ENCODE assay signal across 25 mouse cellular contexts in genomic region chr4:119246688-119247225, GRCm38 (mm10). TPM values are rescaled to one million over a fixed set of nuclear protein-coding genes. Genes with fewer than 3 reads are reported as not detected.
DNase-seq lines count a peak whose midpoint lies in the region; ATAC-seq lines count a peak whose summit lies in the region.
"Had no signal": no experiment of that assay in that cellular context is flagged by ENCODE, and none has a peak within 500 bp of the region (broad histone marks: within the 10 kb centered on the region; RNA-seq: fewer than 3 reads in every experiment).

No protein-coding gene starts in this region.

- no peaks in the 10 kb centered on the region for H3K9me3 ChIP-seq in forebrain, embryonic 13.5 days (replicated peaks)
- H3K9me3 ChIP-seq in forebrain, embryonic 11.5 days (ENCODE audit: control insufficient read depth, low read length): no peaks in the 10 kb centered on the region
- H3K9me3 ChIP-seq in megakaryocyte, embryonic 14.5 days: no peaks in the 10 kb centered on the region
- H3K9me3 ChIP-seq: hindbrain, embryonic 15.5 days; limb, embryonic 15.5 days; neural tube, embryonic 15.5 days; stomach, embryonic 15.5 days had no signal

- peaks cover 47% of the 10 kb centered on the region for H3K36me3 ChIP-seq in forebrain, embryonic 13.5 days (ENCODE audit: poor library complexity, severe bottlenecking)
- peaks cover 2% of the 10 kb centered on the region; the same call in 1 of the 2 replicates for H3K36me3 ChIP-seq in forebrain, embryonic 11.5 days (ENCODE audit: control insufficient read depth, insufficient read depth, low read length)
- peaks cover 74% of the 10 kb centered on the region for H3K36me3 ChIP-seq in megakaryocyte, embryonic 14.5 days (replicated peaks; ENCODE audit: low read length)

- H3K27me3 ChIP-seq in forebrain, embryonic 13.5 days: no peaks in the 10 kb centered on the region
- H3K27me3 ChIP-seq in forebrain, embryonic 11.5 days (ENCODE audit: control insufficient read depth, insufficient read depth, low read length): no peaks in the 10 kb centered on the region
- peaks cover 6% of the 10 kb centered on the region for H3K27me3 ChIP-seq in megakaryocyte, embryonic 14.5 days (replicated peaks)
- H3K27me3 ChIP-seq: hindbrain, embryonic 15.5 days; limb, embryonic 15.5 days; neural tube, embryonic 15.5 days; stomach, embryonic 15.5 days had no signal

- no peak overlapping the region for H3K4me3 ChIP-seq in forebrain, embryonic 13.5 days
- H3K4me3 ChIP-seq in forebrain, embryonic 11.5 days (ENCODE audit: low read depth, low read length): no peak overlapping the region
- H3K4me3 ChIP-seq in megakaryocyte, embryonic 14.5 days (replicated peaks): peak overlapping the region; percentile 30
- H3K4me3 ChIP-seq: hindbrain, embryonic 15.5 days; left cerebral cortex, adult 2 months; limb, embryonic 15.5 days; neural tube, embryonic 15.5 days; stomach, embryonic 15.5 days had no signal

- 79% methylated on average over 14 of the region's 14 CpGs for WGBS in forebrain, embryonic 13.5 days
- WGBS in forebrain, embryonic 11.5 days: 79% methylated on average over 14 of the region's 14 CpGs

- no peak for DNase-seq in forebrain, embryonic 11.5 days (ENCODE audit: low spot score)
- DNase-seq in thymus, postnatal 0 days (ENCODE audit: low spot score): peak; percentile 53
- DNase-seq in layer of hippocampus, postnatal 25 days (ENCODE audit: extremely low spot score in 1 of 2, low spot score in 1 of 2): no peak
- DNase-seq in urinary bladder, adult 2 months (ENCODE audit: low spot score): no peak
- DNase-seq: cerebellum, adult 11-12 months had no signal

- H3K27ac ChIP-seq in forebrain, embryonic 13.5 days: peak overlapping the region; percentile 35; the same call in 1 of the 2 replicates
- no peak overlapping the region for H3K27ac ChIP-seq in forebrain, embryonic 11.5 days (ENCODE audit: low read depth, low read length)
- H3K27ac ChIP-seq: hindbrain, embryonic 15.5 days; left cerebral cortex, adult 2 months; limb, embryonic 15.5 days; liver, embryonic 14.5 days; neural tube, embryonic 15.5 days; stomach, embryonic 15.5 days had no signal

- no peak overlapping the region for H3K9ac ChIP-seq in forebrain, embryonic 13.5 days
- H3K9ac ChIP-seq in forebrain, embryonic 11.5 days (ENCODE audit: low read length): no peak overlapping the region
- H3K9ac ChIP-seq: hindbrain, embryonic 15.5 days; limb, embryonic 15.5 days; liver, embryonic 14.5 days; lung, embryonic 14.5 days; neural tube, embryonic 15.5 days; stomach, embryonic 15.5 days had no signal

- no peak for ATAC-seq in forebrain, embryonic 13.5 days
- ATAC-seq in forebrain, embryonic 11.5 days (replicated peaks; ENCODE audit: low FRiP score): no peak
- ATAC-seq in megakaryocyte, adult 5-6 weeks (ENCODE audit: poor library complexity, severe bottlenecking): no peak

- H3K4me1 ChIP-seq in forebrain, embryonic 13.5 days: peaks cover 27% of the 10 kb centered on the region
- H3K4me1 ChIP-seq in forebrain, embryonic 11.5 days (replicated peaks; ENCODE audit: control insufficient read depth, insufficient read depth, low read length): peaks cover 7% of the 10 kb centered on the region; the same call in 1 of the 2 replicates
- peaks cover 70% of the 10 kb centered on the region for H3K4me1 ChIP-seq in megakaryocyte, embryonic 14.5 days
- H3K4me1 ChIP-seq: stomach, embryonic 15.5 days had no signal

- H3K4me2 ChIP-seq in forebrain, embryonic 13.5 days: no peak overlapping the region
- no peak overlapping the region for H3K4me2 ChIP-seq in forebrain, embryonic 11.5 days (ENCODE audit: low read depth, low read length, severe bottlenecking)
- H3K4me2 ChIP-seq: hindbrain, embryonic 15.5 days; limb, embryonic 15.5 days; lung, embryonic 14.5 days; neural tube, embryonic 15.5 days; stomach, embryonic 15.5 days had no signal

RNA-seq across cellular contexts. Expression of gene Cldn19, which starts 8.5 kb away (rescaled TPM):
- 0.18 TPM in 2 replicates for polyA plus RNA-seq in forebrain, embryonic 13.5 days (2015; fragmentation: Nextera tagmentation; extraction: Ambion mirVana)
- 0.21 and 0.31 TPM in 2 replicates for polyA plus RNA-seq in forebrain, embryonic 11.5 days (2014; fragmentation: Nextera tagmentation; extraction: Ambion mirVana)
- not detected in 2 replicates for polyA plus RNA-seq in megakaryocyte, embryonic 14.5 days (2012; ENCODE audit: insufficient read depth, low replicate concordance)
- not detected in 2 replicates for total RNA-seq in megakaryocyte, adult 5-6 weeks (2015)
- total RNA-seq in megakaryocyte, adult 5-6 weeks (2017): not detected in 2 replicates
- polyA plus RNA-seq in thymus, postnatal 0 days (2015; fragmentation: Nextera tagmentation; extraction: Ambion mirVana): 0.14 TPM in 1 of 2 replicates, not detected in the other
- total RNA-seq in layer of hippocampus, postnatal 25 days (2021): under 1 TPM; 0.32 to 0.33 TPM
- polyA plus RNA-seq in urinary bladder, adult 2 months (2012; rRNA removed): 0.54 and 0.59 TPM in 2 replicates
- total RNA-seq: megakaryocyte-erythroid progenitor cell, adult 5-6 weeks had no signal
- polyA plus RNA-seq: CD4-positive, CD25-positive, alpha-beta regulatory T cell, adult 4 months; heart, embryonic 14.5 days; intestine, embryonic 14.5 days; large intestine, adult 2 months; liver, embryonic 14.5 days; lung, embryonic 14.5 days; stomach, embryonic 15.5 days had no signal

RNA-seq across cellular contexts. Expression of gene P3h1, which starts 14.0 kb away (rescaled TPM):
- 7.6 and 8.1 TPM in 2 replicates for polyA plus RNA-seq in forebrain, embryonic 13.5 days (2015; fragmentation: Nextera tagmentation; extraction: Ambion mirVana)
- 16.8 and 17.8 TPM in 2 replicates for polyA plus RNA-seq in forebrain, embryonic 11.5 days (2014; fragmentation: Nextera tagmentation; extraction: Ambion mirVana)
- 39.1 and 45.5 TPM in 2 replicates for polyA plus RNA-seq in megakaryocyte, embryonic 14.5 days (2012; ENCODE audit: insufficient read depth, low replicate concordance)
- 0.94 and 1.1 TPM in 2 replicates for total RNA-seq in megakaryocyte, adult 5-6 weeks (2015)
- 3.3 and 3.5 TPM in 2 replicates for total RNA-seq in megakaryocyte, adult 5-6 weeks (2017)
- 6.5 and 6.9 TPM in 2 replicates for polyA plus RNA-seq in thymus, postnatal 0 days (2015; fragmentation: Nextera tagmentation; extraction: Ambion mirVana)
- 1 to 10 TPM; 7.5 to 7.7 TPM for total RNA-seq in layer of hippocampus, postnatal 25 days (2021)
- 30.1 and 30.6 TPM in 2 replicates for polyA plus RNA-seq in urinary bladder, adult 2 months (2012; rRNA removed)

RNA-seq across cellular contexts. Expression of gene AU022252, which starts 14.2 kb away (rescaled TPM):
- polyA plus RNA-seq in forebrain, embryonic 13.5 days (2015; fragmentation: Nextera tagmentation; extraction: Ambion mirVana): 28.0 and 30.9 TPM in 2 replicates
- 37.3 and 37.8 TPM in 2 replicates for polyA plus RNA-seq in forebrain, embryonic 11.5 days (2014; fragmentation: Nextera tagmentation; extraction: Ambion mirVana)
- 14.7 and 17.1 TPM in 2 replicates for polyA plus RNA-seq in megakaryocyte, embryonic 14.5 days (2012; ENCODE audit: insufficient read depth, low replicate concordance)
- 2.1 and 4.5 TPM in 2 replicates for total RNA-seq in megakaryocyte, adult 5-6 weeks (2015)
- 2.9 and 6.6 TPM in 2 replicates for total RNA-seq in megakaryocyte, adult 5-6 weeks (2017)
- 21.6 and 22.2 TPM in 2 replicates for polyA plus RNA-seq in thymus, postnatal 0 days (2015; fragmentation: Nextera tagmentation; extraction: Ambion mirVana)
- 10 to 100 TPM; 32.4 to 36.7 TPM for total RNA-seq in layer of hippocampus, postnatal 25 days (2021)
- polyA plus RNA-seq in urinary bladder, adult 2 months (2012; rRNA removed): 8.8 TPM in 2 replicates

RNA-seq across cellular contexts. Expression of gene Tmem269, which starts 28.7 kb away (rescaled TPM):
- not detected in 2 replicates for polyA plus RNA-seq in forebrain, embryonic 13.5 days (2015; fragmentation: Nextera tagmentation; extraction: Ambion mirVana)
- not detected in 2 replicates for polyA plus RNA-seq in forebrain, embryonic 11.5 days (2014; fragmentation: Nextera tagmentation; extraction: Ambion mirVana)
- polyA plus RNA-seq in megakaryocyte, embryonic 14.5 days (2012; ENCODE audit: insufficient read depth, low replicate concordance): not detected in 2 replicates
- total RNA-seq in megakaryocyte, adult 5-6 weeks (2015): not detected in 2 replicates
- not detected in 2 replicates for total RNA-seq in megakaryocyte, adult 5-6 weeks (2017)
- polyA plus RNA-seq in thymus, postnatal 0 days (2015; fragmentation: Nextera tagmentation; extraction: Ambion mirVana): 0.12 TPM in 1 of 2 replicates, not detected in the other
- under 1 TPM in 1 of 2 experiments, not detected in 1; 0.34 TPM for total RNA-seq in layer of hippocampus, postnatal 25 days (2021)
- polyA plus RNA-seq in urinary bladder, adult 2 months (2012; rRNA removed): 0.29 and 0.43 TPM in 2 replicates
- total RNA-seq: adrenal gland, adult 2 months; adrenal gland, postnatal 4 days; ES-E14; gastrocnemius, adult 18-20 months; heart, postnatal 25 days; megakaryocyte-erythroid progenitor cell, adult 5-6 weeks had no signal
- polyA plus RNA-seq: CD4-positive, CD25-positive, alpha-beta regulatory T cell, adult 4 months; intestine, embryonic 14.5 days; limb, embryonic 15.5 days; liver, embryonic 14.5 days; lung, embryonic 14.5 days; stomach, embryonic 15.5 days had no signal

RNA-seq across cellular contexts. Expression of gene Ybx1, which starts 47.6 kb away (rescaled TPM):
- 763 and 887 TPM in 2 replicates for polyA plus RNA-seq in forebrain, embryonic 13.5 days (2015; fragmentation: Nextera tagmentation; extraction: Ambion mirVana)
- polyA plus RNA-seq in forebrain, embryonic 11.5 days (2014; fragmentation: Nextera tagmentation; extraction: Ambion mirVana): 1,312 and 1,467 TPM in 2 replicates
- 965 and 1,779 TPM in 2 replicates for polyA plus RNA-seq in megakaryocyte, embryonic 14.5 days (2012; ENCODE audit: insufficient read depth, low replicate concordance)
- 721 and 749 TPM in 2 replicates for total RNA-seq in megakaryocyte, adult 5-6 weeks (2015)
- total RNA-seq in megakaryocyte, adult 5-6 weeks (2017): 791 and 811 TPM in 2 replicates
- polyA plus RNA-seq in thymus, postnatal 0 days (2015; fragmentation: Nextera tagmentation; extraction: Ambion mirVana): 532 and 561 TPM in 2 replicates
- 100 to 1,000 TPM; 287 to 320 TPM for total RNA-seq in layer of hippocampus, postnatal 25 days (2021)
- polyA plus RNA-seq in urinary bladder, adult 2 months (2012; rRNA removed): 312 and 444 TPM in 2 replicates
